Mouse (Mus musculus): Measurements from ENCODE around the gene Acap2. TPM values are rescaled to one million over a fixed set of nuclear protein-coding genes. Genes with fewer than 3 reads are reported as not detected.

Gene Acap2
- total and polyA plus RNA-seq, 3 experiments = 5.4 to 52.9 (median 35.8) TPM

- H3K4me3 ChIP-seq (ENCODE audit: low read depth, low read length) = no peak overlapping the region
- ATAC-seq (ENCODE audit: extremely low read depth, insufficient number of reproducible peaks, low FRiP score, poor library complexity, severe bottlenecking) (no peak), DNase-seq (ENCODE audit: low spot score) (no peak)
- TF ChIP-seq GATA1 (IDR thresholded peaks at IDR 0.05; ENCODE audit: borderline replicate concordance, low read length) (no peak), GATA2 (IDR thresholded peaks at IDR 0.05; ENCODE audit: borderline replicate concordance, low read depth, low read length) (no peak), TAL1 (conservative IDR thresholded peaks at IDR 0.05; ENCODE audit: low read depth, low read length) (no peak), POLR2AphosphoS5 (IDR thresholded peaks at IDR 0.05; ENCODE audit: insufficient replicate concordance, low read depth, low read length) (no peak), CTCF (IDR thresholded peaks at IDR 0.05; ENCODE audit: low read depth, low read length) (no peak)
- no peaks in the 10 kb centered on the region for H3K27me3 ChIP-seq (ENCODE audit: insufficient read depth, low read length)
- H3K36me3 ChIP-seq (replicated peaks) = peaks cover 3% of the 10 kb centered on the region
- peaks cover 6% of the 10 kb centered on the region for H3K9me3 ChIP-seq (replicated peaks)
- H3K4me1 ChIP-seq (ENCODE audit: insufficient read depth, low read depth, low read length) = peaks cover 15% of the 10 kb centered on the region
These were observed 35.1 kb downstream of the Acap2 start for GRCm38 (mm10) chr16:31165907-31166306.

GRCm38 (mm10) chr16:31165467-31165866, 35.6 kb downstream of the Acap2 start:
- no peaks in the 10 kb centered on the region for H3K27me3 ChIP-seq (ENCODE audit: insufficient read depth, low read length)
- TF ChIP-seq GATA2 (IDR thresholded peaks at IDR 0.05; ENCODE audit: borderline replicate concordance, low read depth, low read length) (no peak), CTCF (IDR thresholded peaks at IDR 0.05; ENCODE audit: low read depth, low read length) (no peak), POLR2AphosphoS5 (IDR thresholded peaks at IDR 0.05; ENCODE audit: insufficient replicate concordance, low read depth, low read length) (no peak), GATA1 (IDR thresholded peaks at IDR 0.05; ENCODE audit: borderline replicate concordance, low read length) (no peak), TAL1 (conservative IDR thresholded peaks at IDR 0.05; ENCODE audit: low read depth, low read length) (no peak)
- peaks cover 4% of the 10 kb centered on the region for H3K36me3 ChIP-seq (replicated peaks)
- H3K4me1 ChIP-seq (ENCODE audit: insufficient read depth, low read depth, low read length) = peaks cover 15% of the 10 kb centered on the region
- ATAC-seq (ENCODE audit: extremely low read depth, insufficient number of reproducible peaks, low FRiP score, poor library complexity, severe bottlenecking) (no peak), DNase-seq (ENCODE audit: low spot score) (no peak)
- peaks cover 6% of the 10 kb centered on the region for H3K9me3 ChIP-seq (replicated peaks)
- H3K4me3 ChIP-seq (ENCODE audit: low read depth, low read length) = no peak overlapping the region

- Histone ChIP-seq H3K4me1 (ENCODE audit: insufficient read depth, low read depth, low read length) (peaks cover 15% of the 10 kb centered on the region), H3K9me3 (replicated peaks) (peaks cover 6% of the 10 kb centered on the region), H3K27me3 (ENCODE audit: insufficient read depth, low read length) (no peaks in the 10 kb centered on the region), H3K36me3 (replicated peaks) (peaks cover 11% of the 10 kb centered on the region), H3K4me3 (ENCODE audit: low read depth, low read length) (no peak overlapping the region)
- DNase-seq (ENCODE audit: low spot score) = no peak
- no peak for TF ChIP-seq GATA1 (IDR thresholded peaks at IDR 0.05; ENCODE audit: borderline replicate concordance, low read length)
- TF ChIP-seq CTCF (IDR thresholded peaks at IDR 0.05; ENCODE audit: low read depth, low read length) = no peak
- no peak for TF ChIP-seq POLR2AphosphoS5 (IDR thresholded peaks at IDR 0.05; ENCODE audit: insufficient replicate concordance, low read depth, low read length)
- TF ChIP-seq TAL1 (conservative IDR thresholded peaks at IDR 0.05; ENCODE audit: low read depth, low read length) = no peak
- TF ChIP-seq GATA2 (IDR thresholded peaks at IDR 0.05; ENCODE audit: borderline replicate concordance, low read depth, low read length) = no peak
- ATAC-seq (ENCODE audit: extremely low read depth, insufficient number of reproducible peaks, low FRiP score, poor library complexity, severe bottlenecking) = no peak
These were observed 36.9 kb downstream of the Acap2 start for GRCm38 (mm10) chr16:31164125-31164524.

GRCm38 (mm10) chr16:31160486-31160885, 40.6 kb downstream of the Acap2 start:
- Histone ChIP-seq H3K27me3 (ENCODE audit: insufficient read depth, low read length) (no peaks in the 10 kb centered on the region), H3K4me3 (ENCODE audit: low read depth, low read length) (no peak overlapping the region), H3K4me1 (ENCODE audit: insufficient read depth, low read depth, low read length) (no peaks in the 10 kb centered on the region; the same call in 1 of the 2 replicates), H3K36me3 (replicated peaks) (peaks cover 38% of the 10 kb centered on the region), H3K9me3 (replicated peaks) (peaks cover 16% of the 10 kb centered on the region)
- no peak for TF ChIP-seq GATA2 (IDR thresholded peaks at IDR 0.05; ENCODE audit: borderline replicate concordance, low read depth, low read length)
- no peak for TF ChIP-seq TAL1 (conservative IDR thresholded peaks at IDR 0.05; ENCODE audit: low read depth, low read length)
- no peak for TF ChIP-seq CTCF (IDR thresholded peaks at IDR 0.05; ENCODE audit: low read depth, low read length)
- no peak for TF ChIP-seq GATA1 (IDR thresholded peaks at IDR 0.05; ENCODE audit: borderline replicate concordance, low read length)
- TF ChIP-seq POLR2AphosphoS5 (IDR thresholded peaks at IDR 0.05; ENCODE audit: insufficient replicate concordance, low read depth, low read length) = no peak
- DNase-seq (ENCODE audit: low spot score) (no peak), ATAC-seq (ENCODE audit: extremely low read depth, insufficient number of reproducible peaks, low FRiP score, poor library complexity, severe bottlenecking) (no peak)

DNA sequence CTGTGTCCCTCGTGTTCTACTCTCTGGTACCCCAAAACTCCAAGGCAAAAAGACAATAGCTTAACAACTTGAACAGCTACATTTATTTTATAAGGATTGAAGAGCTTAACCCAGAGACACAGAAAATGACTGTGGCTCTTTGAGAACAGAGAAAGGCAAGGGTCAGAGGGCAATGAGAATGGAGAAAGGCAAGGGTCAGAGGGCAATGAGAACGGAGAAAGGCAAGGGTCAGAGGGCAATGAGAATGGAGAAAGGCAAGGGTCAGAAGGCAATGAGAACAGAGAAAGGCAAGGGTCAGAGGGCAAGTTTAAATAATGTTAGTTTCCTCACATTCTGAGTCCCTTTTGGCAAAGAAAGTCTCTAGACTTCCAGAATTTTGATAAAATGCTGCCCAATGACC, 41.6 kb downstream of the Acap2 start:
- peaks cover 46% of the 10 kb centered on the region for H3K36me3 ChIP-seq (replicated peaks)
- H3K27me3 ChIP-seq (ENCODE audit: insufficient read depth, low read length) = no peaks in the 10 kb centered on the region

GRCm38 (mm10) chr16:31149841-31150240, 51.2 kb downstream of the Acap2 start:
- ATAC-seq (ENCODE audit: extremely low read depth, insufficient number of reproducible peaks, low FRiP score, poor library complexity, severe bottlenecking) (no peak), DNase-seq (ENCODE audit: low spot score) (no peak)
- TF ChIP-seq GATA2 (IDR thresholded peaks at IDR 0.05; ENCODE audit: borderline replicate concordance, low read depth, low read length) (no peak), GATA1 (IDR thresholded peaks at IDR 0.05; ENCODE audit: borderline replicate concordance, low read length) (no peak), CTCF (IDR thresholded peaks at IDR 0.05; ENCODE audit: low read depth, low read length) (no peak), POLR2AphosphoS5 (IDR thresholded peaks at IDR 0.05; ENCODE audit: insufficient replicate concordance, low read depth, low read length) (no peak), TAL1 (conservative IDR thresholded peaks at IDR 0.05; ENCODE audit: low read depth, low read length) (no peak)
- peaks cover 40% of the 10 kb centered on the region for H3K36me3 ChIP-seq (replicated peaks)
- H3K27me3 ChIP-seq (ENCODE audit: insufficient read depth, low read length) = no peaks in the 10 kb centered on the region
- H3K4me1 ChIP-seq (ENCODE audit: insufficient read depth, low read depth, low read length) = no peaks in the 10 kb centered on the region
- H3K4me3 ChIP-seq (ENCODE audit: low read depth, low read length) = no peak overlapping the region
- H3K9me3 ChIP-seq (replicated peaks) = no peaks in the 10 kb centered on the region

More for the DNA sequence above, 41.6 kb downstream of the Acap2 start:
- no peak for DNase-seq (ENCODE audit: low spot score)
- Histone ChIP-seq H3K9me3 (replicated peaks) (peaks cover 16% of the 10 kb centered on the region), H3K4me1 (ENCODE audit: insufficient read depth, low read depth, low read length) (no peaks in the 10 kb centered on the region; the same call in 1 of the 2 replicates), H3K4me3 (ENCODE audit: low read depth, low read length) (no peak overlapping the region)
- TF ChIP-seq GATA2 (IDR thresholded peaks at IDR 0.05; ENCODE audit: borderline replicate concordance, low read depth, low read length) (no peak), TAL1 (conservative IDR thresholded peaks at IDR 0.05; ENCODE audit: low read depth, low read length) (no peak), GATA1 (IDR thresholded peaks at IDR 0.05; ENCODE audit: borderline replicate concordance, low read length) (no peak), POLR2AphosphoS5 (IDR thresholded peaks at IDR 0.05; ENCODE audit: insufficient replicate concordance, low read depth, low read length) (no peak)
- no peak for ATAC-seq (ENCODE audit: extremely low read depth, insufficient number of reproducible peaks, low FRiP score, poor library complexity, severe bottlenecking)

All from G1E (cell line).